Mouse (Mus musculus) lung, postnatal 0 days (tissue): ENCODE results near the gene Keap1.

ENCODE experiments used
- CTCF ChIP-seq: IDR thresholded peaks from 2 replicates; pipeline ENCODE4 v1.5.1; 2016; ENCODE audit warnings: antibody characterized with exemption, mild to moderate bottlenecking
- EP300 ChIP-seq: IDR thresholded peaks from 2 replicates; pipeline ENCODE4 v1.6.1; 2016; ENCODE audit warnings: antibody characterized with exemption, mild to moderate bottlenecking, control low read depth

- TF ChIP-seq CTCF (no peak), EP300 (no peak)
These were observed 33.9 kb upstream of the Keap1 start for GRCm38 (mm10) chr9:21273094-21273493.
